12 mouse cellular contexts compared by ENCODE assay signal in the genomic region with DNA sequence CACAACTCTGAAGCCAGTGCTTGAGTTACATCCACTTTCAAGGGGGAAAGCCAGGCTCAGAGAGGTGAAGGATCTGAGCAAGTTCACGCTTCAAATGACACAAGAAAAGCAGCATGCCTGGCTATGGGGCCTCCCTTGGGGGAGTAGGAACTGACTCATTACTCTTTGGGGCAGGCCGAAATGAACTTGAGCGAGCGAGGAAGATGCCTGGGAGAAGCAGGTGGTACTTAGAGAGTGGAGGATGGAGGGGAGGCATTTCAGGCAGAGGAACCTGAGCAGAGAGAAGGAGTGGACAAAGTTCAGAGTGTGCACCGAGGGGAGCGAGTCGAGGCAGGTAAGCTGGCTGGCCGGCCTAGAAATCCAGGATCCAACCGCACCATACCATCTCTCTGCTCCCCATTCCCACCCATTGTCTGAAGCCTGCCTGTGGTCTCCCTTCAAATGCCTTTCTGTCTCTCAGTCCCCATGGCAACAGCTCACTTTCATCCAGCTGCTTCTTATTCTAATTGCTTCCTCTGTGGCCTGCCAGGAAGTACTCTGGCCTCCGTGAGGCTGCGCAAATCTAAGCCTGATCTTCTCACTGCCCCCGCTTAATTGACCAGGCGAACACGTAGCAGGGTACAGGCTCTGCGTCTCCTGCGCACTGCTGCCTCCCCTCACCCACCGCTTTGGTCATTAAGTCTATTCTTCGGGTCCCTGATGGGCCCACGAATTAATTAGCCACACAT. TPM values are rescaled to one million over a fixed set of nuclear protein-coding genes. Genes with fewer than 3 reads are reported as not detected.
DNase-seq lines count a peak whose midpoint lies in the region; ATAC-seq lines count a peak whose summit lies in the region.
"Not testable (repeated sequence)": the region's sequence is repeated elsewhere in the genome, so short reads cannot be mapped to it uniquely, and the experiment has no call there.
"Had no signal": no experiment of that assay in that cellular context is flagged by ENCODE, and none has a peak within 500 bp of the region (broad histone marks: within the 10 kb centered on the region; RNA-seq: fewer than 3 reads in every experiment).

No protein-coding gene starts in this region.

- peak overlapping the region in 1 of 2 experiments; percentile 33; a peak in 1 of 4 replicates for H3K4me3 ChIP-seq in ES-E14 (ENCODE audit: insufficient read depth in 1 of 2, low read depth in 1 of 2, low read length in 2 of 2, poor library complexity in 1 of 2, severe bottlenecking in 1 of 2)
- not testable (repeated sequence) for H3K4me3 ChIP-seq in forebrain, embryonic 10.5 days; hindbrain, embryonic 12.5 days; kidney, embryonic 14.5 days (ENCODE audit: low read length); limb, embryonic 15.5 days; midbrain, embryonic 11.5 days (ENCODE audit: low read depth, low read length); neural tube, embryonic 14.5 days (ENCODE audit: low read depth, low read length)

- peaks cover 73% of the 10 kb centered on the region for H3K27me3 ChIP-seq in forebrain, embryonic 10.5 days (ENCODE audit: poor library complexity, severe bottlenecking)
- peaks cover 10% of the 10 kb centered on the region for H3K27me3 ChIP-seq in hindbrain, embryonic 12.5 days
- not testable (repeated sequence) for H3K27me3 ChIP-seq in kidney, embryonic 14.5 days (ENCODE audit: control insufficient read depth, insufficient read depth, low read length); midbrain, embryonic 11.5 days (ENCODE audit: control insufficient read depth, insufficient read depth, low read length); neural tube, embryonic 14.5 days (ENCODE audit: control insufficient read depth, insufficient read depth, low read length)
- H3K27me3 ChIP-seq in limb, embryonic 15.5 days: peaks cover 17% of the 10 kb centered on the region

- not testable (repeated sequence) for H3K9ac ChIP-seq in ES-E14 (ENCODE audit: insufficient read depth, low read depth, low read length, poor library complexity, severe bottlenecking); hindbrain, embryonic 12.5 days; kidney, embryonic 14.5 days (ENCODE audit: low read depth, low read length); limb, embryonic 15.5 days; midbrain, embryonic 11.5 days (ENCODE audit: low read length); neural tube, embryonic 14.5 days (replicated peaks; ENCODE audit: low read depth, low read length)

- 19% methylated on average over 7 of the region's 19 CpGs for WGBS in forebrain, embryonic 10.5 days
- 23% methylated on average over 6 of the region's 19 CpGs for WGBS in hindbrain, embryonic 12.5 days
- 42% methylated on average over 5 of the region's 19 CpGs for WGBS in kidney, embryonic 14.5 days
- WGBS in limb, embryonic 15.5 days: 40% methylated on average over 5 of the region's 19 CpGs
- WGBS in midbrain, embryonic 11.5 days: 28% methylated on average over 5 of the region's 19 CpGs
- 29% methylated on average over 3 of the region's 19 CpGs for WGBS in neural tube, embryonic 14.5 days

- H3K27ac ChIP-seq in ES-E14 (ENCODE audit: insufficient read depth, low read depth, low read length, poor library complexity, severe bottlenecking): 0 out of 2 replicates have a peak overlapping the region, but pooled peaks have one; percentile 47
- H3K27ac ChIP-seq in forebrain, embryonic 10.5 days: peak overlapping the region; percentile 87; the same call in 1 of the 2 replicates
- peak overlapping the region; percentile 67; the same call in 1 of the 2 replicates for H3K27ac ChIP-seq in hindbrain, embryonic 12.5 days
- H3K27ac ChIP-seq in kidney, embryonic 14.5 days (ENCODE audit: low read depth, low read length); limb, embryonic 15.5 days; neural tube, embryonic 14.5 days (ENCODE audit: low read depth, low read length): not testable (repeated sequence)
- peak overlapping the region; percentile 88; the same call in 1 of the 2 replicates for H3K27ac ChIP-seq in midbrain, embryonic 11.5 days (ENCODE audit: low read depth, low read length)

- in situ Hi-C loops in ES-E14 (cut with MboI; ENCODE audit: low sequenced_read_pairs in 2 of 2, unreplicated experiment in 2 of 2): not testable (repeated sequence)

- not testable (repeated sequence) for H3K36me3 ChIP-seq in ES-E14 (ENCODE audit: control insufficient read depth, insufficient read depth, low read length, poor library complexity, severe bottlenecking); forebrain, embryonic 10.5 days (replicated peaks); hindbrain, embryonic 12.5 days; kidney, embryonic 14.5 days (ENCODE audit: control insufficient read depth, insufficient read depth, low read length); limb, embryonic 15.5 days; midbrain, embryonic 11.5 days (ENCODE audit: control insufficient read depth, insufficient read depth, low read length); neural tube, embryonic 14.5 days (ENCODE audit: control insufficient read depth, insufficient read depth, low read length)

- H3K4me1 ChIP-seq in ES-E14 (ENCODE audit: control insufficient read depth in 2 of 2, insufficient read depth in 2 of 2, low read length in 2 of 2, poor library complexity in 1 of 2); hindbrain, embryonic 12.5 days; kidney, embryonic 14.5 days (ENCODE audit: control insufficient read depth, insufficient read depth, low read length); limb, embryonic 15.5 days; midbrain, embryonic 11.5 days (ENCODE audit: control insufficient read depth, insufficient read depth, low read length); neural tube, embryonic 14.5 days (ENCODE audit: control insufficient read depth, insufficient read depth, low read length): not testable (repeated sequence)
- peaks cover 13% of the 10 kb centered on the region for H3K4me1 ChIP-seq in forebrain, embryonic 10.5 days

- H3K4me2 ChIP-seq in hindbrain, embryonic 12.5 days (replicated peaks): peak overlapping the region; percentile 37
- H3K4me2 ChIP-seq in kidney, embryonic 14.5 days (replicated peaks; ENCODE audit: low read depth, low read length); limb, embryonic 15.5 days; midbrain, embryonic 11.5 days: not testable (repeated sequence)
- peak overlapping the region; percentile 29; the same call in 1 of the 2 replicates for H3K4me2 ChIP-seq in neural tube, embryonic 14.5 days (ENCODE audit: low read depth, low read length)

- peak; percentile 82 for ATAC-seq in granulocyte monocyte progenitor cell, adult 5-6 weeks (replicated peaks; ENCODE audit: poor library complexity, severe bottlenecking)
- ATAC-seq in hindbrain, embryonic 12.5 days (ENCODE audit: low FRiP score): peak; percentile 96
- peak; percentile 93 for ATAC-seq in kidney, embryonic 14.5 days (ENCODE audit: low FRiP score, low TSS enrichment)
- 0 out of 2 replicates have a peak, but pooled peaks have one; percentile 61 for ATAC-seq in limb, embryonic 15.5 days (ENCODE audit: insufficient number of reproducible peaks, low FRiP score, low TSS enrichment, low read depth)
- ATAC-seq in midbrain, embryonic 11.5 days (ENCODE audit: low FRiP score): peak; percentile 98
- ATAC-seq in neural tube, embryonic 14.5 days (ENCODE audit: low read depth): peak; percentile 97

- not testable (repeated sequence) for H3K9me3 ChIP-seq in ES-E14 (ENCODE audit: control insufficient read depth, insufficient read depth, low read depth, low read length); forebrain, embryonic 10.5 days; hindbrain, embryonic 12.5 days (replicated peaks); kidney, embryonic 14.5 days (ENCODE audit: control insufficient read depth, low read length); limb, embryonic 15.5 days; midbrain, embryonic 11.5 days (ENCODE audit: control insufficient read depth, low read length); neural tube, embryonic 14.5 days (ENCODE audit: control insufficient read depth, low read length)

- not testable (repeated sequence) for DNase-seq in ES-E14 (ENCODE audit: low read depth, low spot score); forebrain, embryonic 10.5 days (ENCODE audit: extremely low spot score, low spot score); midbrain, embryonic 11.5 days (ENCODE audit: low spot score, missing footprints)

RNA-seq across cellular contexts. Expression of gene Usp51, which starts 32.6 kb away (rescaled TPM):
- total RNA-seq in ES-E14 (2012; rRNA removed): 2.4 and 3.8 TPM in 2 replicates
- 7.1 and 8.4 TPM in 2 replicates for polyA plus RNA-seq in forebrain, embryonic 10.5 days (2016; fragmentation: Nextera tagmentation; extraction: Ambion mirVana)
- 0.52 TPM in 1 of 2 replicates, not detected in the other for total RNA-seq in granulocyte monocyte progenitor cell, adult 5-6 weeks (2014; fragmentation: Nextera tagmentation)
- 0.67 and 0.82 TPM in 2 replicates for total RNA-seq in granulocyte monocyte progenitor cell, adult 5-6 weeks (2017)
- polyA plus RNA-seq in hindbrain, embryonic 12.5 days (2016; fragmentation: Nextera tagmentation; extraction: Ambion mirVana): 2.0 and 2.3 TPM in 2 replicates
- 1.3 and 2.1 TPM in 2 replicates for polyA plus RNA-seq in kidney, embryonic 14.5 days (2014; fragmentation: Nextera tagmentation; extraction: Ambion mirVana)
- 1.0 and 1.1 TPM in 2 replicates for polyA plus RNA-seq in limb, embryonic 15.5 days (2015; fragmentation: Nextera tagmentation; extraction: Ambion mirVana)
- 8.4 and 9.8 TPM in 2 replicates for polyA plus RNA-seq in midbrain, embryonic 11.5 days (2014; fragmentation: Nextera tagmentation; extraction: Ambion mirVana)
- 2.5 and 3.8 TPM in 2 replicates for polyA plus RNA-seq in neural tube, embryonic 14.5 days (2014; fragmentation: Nextera tagmentation; extraction: Ambion mirVana)
- total RNA-seq: gastrocnemius, adult 8-10 months; heart, adult 8-10 months had no signal
- polyA plus RNA-seq: lung, adult 2 months; spleen, adult 2 months had no signal
